Mouse (Mus musculus) cerebellum, postnatal 36 days (tissue): ENCODE measurements around the gene Ofd1.

Source experiments
- DNase-seq, 2 experiments: peaks; one replicate each; pipeline ENCODE4 v3.0.0; 2021 to 2022; ENCODE audit warnings: mixed read lengths in 2 of 2

Gene Ofd1

DNA sequence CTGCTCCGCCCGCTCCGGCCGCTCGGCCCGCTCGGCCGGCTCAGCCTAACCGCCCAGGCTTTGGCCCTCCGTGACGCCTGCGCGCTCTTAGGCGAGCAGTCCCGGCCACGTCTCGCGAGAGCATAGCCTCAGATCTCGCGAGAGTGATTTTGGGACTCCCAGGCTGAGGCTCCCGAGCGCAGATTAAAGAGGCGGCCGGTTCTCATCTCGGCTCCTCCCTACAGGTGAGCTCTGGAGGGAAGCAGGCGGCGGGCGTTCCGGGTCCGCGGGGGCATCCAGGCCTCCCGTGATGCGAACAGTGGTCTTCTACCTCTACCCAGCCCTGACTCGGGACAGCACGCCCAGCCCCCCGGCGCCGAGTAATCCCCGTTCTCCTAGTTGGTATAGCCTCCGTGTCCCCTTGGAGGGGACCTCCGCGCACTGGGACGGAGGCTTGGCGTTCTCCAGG is at the start of gene Ofd1:
TSS of gene Ofd1 (minus strand) at position 89 of the 448 bp plus-strand sequence.
- DNase-seq, result peak; percentile 88 to 89

DNA sequence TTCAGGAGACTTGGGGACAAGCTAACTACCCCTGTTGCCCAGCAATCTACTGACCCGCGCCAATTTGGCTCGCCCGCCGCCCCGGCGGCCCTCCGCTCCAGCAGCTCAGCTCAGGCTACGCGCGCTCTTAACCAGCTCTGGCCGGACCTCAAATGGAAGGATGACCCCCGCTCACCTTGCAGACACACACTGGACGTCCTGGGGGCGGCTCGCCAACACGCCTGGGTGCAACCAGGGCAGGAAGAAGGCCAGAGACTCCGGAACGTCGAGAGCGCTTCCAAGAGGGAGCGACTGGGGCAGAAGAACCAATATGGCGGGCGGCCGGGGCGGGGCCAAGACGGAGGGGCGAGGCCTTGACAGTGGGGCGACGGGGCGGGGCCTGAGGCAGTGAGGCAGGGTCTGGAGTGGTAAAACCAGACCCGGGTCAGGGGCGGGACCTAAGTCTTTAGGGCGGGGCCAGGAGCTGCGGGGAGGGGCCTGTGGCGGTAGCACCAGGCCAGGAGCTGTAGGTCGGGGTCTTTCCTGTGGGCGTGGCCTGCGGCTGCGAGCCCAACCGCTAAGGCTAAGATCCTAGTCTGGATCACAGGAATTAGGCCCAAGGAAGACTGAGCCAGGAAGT is 39.0 kb upstream of the Ofd1 start, which contains the start of gene Rab9:
TSS of gene Rab9 (minus strand) at position 503 of the 619 bp plus-strand sequence.
- DNase-seq, result peak; percentile 81 to 90

DNA sequence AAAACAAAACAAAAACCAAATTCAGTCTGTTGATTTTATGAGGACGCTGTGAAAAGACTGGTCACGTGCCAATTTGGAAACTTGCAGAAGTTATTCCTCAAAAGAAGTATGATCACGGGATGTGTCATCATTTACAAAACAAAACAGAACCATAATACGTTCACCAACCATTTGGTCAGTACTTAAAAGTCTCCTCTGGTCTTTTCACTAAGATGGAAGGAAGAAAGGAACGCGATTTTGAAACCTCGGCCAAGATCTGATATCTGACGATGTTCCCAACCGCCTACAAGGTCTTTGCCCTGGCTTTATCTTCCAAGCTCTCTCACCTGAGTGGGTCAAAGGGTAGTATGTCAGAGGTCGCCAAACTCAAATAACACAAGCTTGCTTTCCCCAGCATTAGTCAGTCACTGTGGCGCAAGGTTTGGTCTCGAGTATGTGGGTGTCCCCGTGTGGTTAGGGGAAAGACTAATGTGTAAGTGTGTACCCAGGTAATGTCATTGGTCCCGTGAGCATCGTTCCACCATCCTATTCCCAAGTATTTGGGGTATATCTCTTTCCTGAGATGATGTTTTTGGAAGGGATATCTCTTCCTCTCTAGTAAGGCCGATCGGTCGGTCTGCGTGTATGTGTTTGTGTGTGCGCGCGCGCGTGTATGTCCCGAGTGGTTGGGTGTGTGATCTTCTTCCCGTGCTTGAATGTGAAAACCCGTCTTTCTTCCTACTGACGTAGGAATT is 38.3 kb upstream of the Ofd1 start:
- no peak for DNase-seq

DNA sequence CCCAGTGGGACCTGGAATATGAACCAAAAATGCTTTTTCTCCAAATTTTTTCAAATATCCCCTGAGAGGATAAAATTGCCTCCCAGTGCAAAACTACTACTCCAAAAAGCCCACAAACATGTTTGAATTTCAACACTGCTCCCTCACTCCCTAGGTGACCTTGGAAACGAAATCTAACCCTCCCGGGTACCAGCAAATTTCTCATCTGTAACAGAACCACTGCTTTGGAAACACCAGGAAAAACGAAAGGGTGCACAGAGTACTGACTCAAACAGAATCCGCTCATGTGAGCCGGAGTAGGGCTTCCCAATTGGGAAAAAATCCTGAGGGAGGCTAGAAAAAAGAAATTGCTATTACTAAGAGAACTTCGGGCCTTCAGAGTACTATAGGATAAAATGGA is 36.9 kb upstream of the Ofd1 start:
- no peak for DNase-seq

DNA sequence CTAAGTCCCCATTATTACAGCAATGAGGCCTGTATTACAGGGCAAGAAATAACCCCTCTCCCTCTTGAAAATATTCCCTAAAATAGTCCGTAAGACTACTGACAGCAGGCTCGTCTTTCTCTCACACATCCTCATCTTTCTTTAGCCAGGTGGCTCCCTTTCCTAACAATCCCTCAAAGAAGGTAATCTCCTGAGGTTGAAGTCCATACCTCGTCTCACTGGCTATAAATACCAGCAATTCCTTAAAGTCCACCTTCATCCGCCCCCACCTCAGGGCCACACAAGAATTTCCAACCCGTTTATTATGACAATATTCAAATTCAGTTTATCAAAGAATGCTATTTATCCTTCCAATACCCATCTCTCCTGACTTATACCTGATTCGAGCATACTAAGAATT is 32.1 kb upstream of the Ofd1 start:
- DNase-seq, result no peak

DNA sequence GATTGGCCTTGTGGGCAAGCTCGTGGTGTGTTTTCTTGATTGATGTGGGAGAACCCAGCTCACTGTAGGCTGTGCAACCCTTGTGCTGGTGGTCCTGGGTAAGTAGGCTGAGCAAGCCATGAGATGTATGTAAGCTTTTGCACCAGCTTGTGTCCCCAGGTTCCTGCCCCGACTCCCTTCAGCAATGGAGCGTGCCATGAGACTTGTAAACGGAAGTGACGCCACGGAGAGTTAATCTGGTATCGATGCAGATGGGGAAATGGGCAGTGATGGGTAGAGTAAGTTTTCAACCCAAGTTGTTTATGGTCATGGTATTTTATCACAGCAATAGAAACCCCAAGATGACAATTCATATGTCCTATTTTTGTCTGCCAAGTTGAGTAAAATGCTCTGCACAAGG is 27.8 kb upstream of the Ofd1 start:
- DNase-seq, result no peak

DNA sequence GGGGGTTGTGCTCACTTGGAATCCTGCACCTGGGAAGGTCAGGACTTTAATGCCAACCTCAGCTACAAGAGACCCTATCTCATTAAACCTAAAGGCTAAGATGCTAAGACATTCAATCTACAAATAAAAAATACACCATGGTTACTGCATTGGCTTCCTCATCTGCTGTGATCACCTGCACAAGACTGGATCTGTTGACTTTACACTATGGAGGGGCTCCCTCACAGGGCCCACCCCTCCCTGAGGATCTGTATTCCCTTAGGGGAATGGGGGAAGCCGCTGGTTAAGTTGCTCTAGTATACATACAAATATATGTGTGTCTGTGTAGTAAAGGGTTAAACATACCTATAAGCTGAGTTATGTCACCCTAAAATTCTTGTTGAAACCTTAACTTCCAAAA is 15.0 kb upstream of the Ofd1 start:
- DNase-seq, result no peak

DNA sequence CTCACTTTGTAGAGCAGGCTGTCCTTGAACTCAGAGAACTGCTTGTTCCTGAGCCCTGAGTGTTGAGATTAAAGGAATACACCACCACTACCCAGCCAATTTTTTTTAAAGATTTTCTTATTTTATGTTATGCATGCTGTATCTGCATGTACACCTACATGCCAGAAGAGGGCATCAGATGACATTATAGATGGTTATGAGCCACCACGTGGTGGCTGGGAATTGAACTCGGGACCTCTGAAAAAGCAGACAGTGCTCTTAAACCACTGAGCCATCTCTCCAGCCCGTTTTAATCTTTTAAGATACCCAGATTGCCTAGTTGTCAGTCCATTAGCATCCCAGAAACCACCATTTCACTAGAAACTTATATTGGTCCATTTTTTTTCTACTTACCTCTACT is 13.8 kb upstream of the Ofd1 start:
- DNase-seq, result no peak

DNA sequence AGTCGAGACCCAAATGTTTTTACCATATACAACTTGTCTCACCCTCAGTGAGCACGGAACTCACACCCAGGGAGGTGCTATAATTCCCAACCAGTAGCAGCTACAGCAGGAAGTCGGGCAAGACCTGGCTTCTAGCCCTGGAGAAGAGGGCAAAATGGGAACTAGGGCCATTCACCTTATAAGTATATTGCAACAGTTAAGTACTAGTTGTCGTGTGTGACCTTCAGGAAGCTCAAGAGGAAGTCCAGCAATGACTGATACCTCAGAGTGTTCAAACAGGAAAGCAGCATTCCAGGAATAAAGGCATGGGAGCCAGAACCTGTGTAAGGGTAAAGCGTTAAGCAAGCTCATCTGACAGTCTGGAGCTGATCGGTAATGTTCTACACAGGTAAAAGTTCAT is 13.0 kb upstream of the Ofd1 start:
- no peak for DNase-seq

DNA sequence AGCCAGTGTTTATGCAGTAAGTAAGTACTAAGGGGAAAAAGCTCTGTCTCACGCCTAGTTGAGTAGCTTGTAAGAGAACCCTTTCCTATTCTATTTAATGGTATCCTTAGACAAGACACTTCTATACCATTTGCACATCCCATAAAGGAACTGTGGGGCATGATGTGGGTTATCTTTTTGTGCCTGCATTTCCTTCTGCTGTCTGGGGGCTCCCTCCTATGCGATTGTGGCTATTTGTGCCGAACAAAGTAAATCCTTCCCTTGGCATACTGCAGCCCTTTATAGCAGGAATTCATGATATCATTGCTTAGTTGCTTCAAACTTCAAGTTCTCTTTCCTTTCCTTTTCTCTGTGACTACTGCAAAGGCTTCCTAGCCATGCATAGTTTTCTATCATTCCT is 4.0 kb upstream of the Ofd1 start:
- no peak for DNase-seq

DNA sequence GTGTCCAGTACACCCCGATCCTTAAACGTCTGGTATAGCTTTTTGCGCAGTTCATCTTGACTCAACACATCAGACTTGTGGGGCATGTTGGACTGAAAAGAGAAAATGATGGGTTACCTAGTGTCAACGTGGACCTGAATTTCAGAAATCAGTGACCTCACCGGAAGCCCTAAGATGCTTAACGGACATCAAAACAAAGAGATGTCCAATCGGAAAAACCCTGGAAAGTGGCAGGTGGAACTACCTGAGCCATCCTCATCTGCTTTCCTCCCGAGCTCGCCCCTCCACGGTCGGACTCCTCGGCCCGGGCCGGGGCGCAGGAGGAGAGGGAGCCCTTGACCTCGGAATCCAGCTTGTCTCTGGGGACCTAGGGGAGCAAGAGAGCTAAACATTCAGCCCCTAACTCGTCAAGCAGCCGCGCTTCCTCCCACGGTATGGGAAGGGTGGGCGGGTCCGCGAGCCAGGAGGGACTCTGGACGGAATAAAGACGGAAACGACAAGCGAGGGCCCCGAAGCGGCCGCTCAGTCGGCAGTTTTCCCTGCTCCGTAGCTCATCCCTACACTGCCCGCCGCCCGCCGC is 378 bp downstream of the Ofd1 start, which contains the start of gene Trappc2:
TSS of gene Trappc2 (plus strand) at position 539 of the 580 bp plus-strand sequence.
- DNase-seq, result peak; percentile 32 to 43

DNA sequence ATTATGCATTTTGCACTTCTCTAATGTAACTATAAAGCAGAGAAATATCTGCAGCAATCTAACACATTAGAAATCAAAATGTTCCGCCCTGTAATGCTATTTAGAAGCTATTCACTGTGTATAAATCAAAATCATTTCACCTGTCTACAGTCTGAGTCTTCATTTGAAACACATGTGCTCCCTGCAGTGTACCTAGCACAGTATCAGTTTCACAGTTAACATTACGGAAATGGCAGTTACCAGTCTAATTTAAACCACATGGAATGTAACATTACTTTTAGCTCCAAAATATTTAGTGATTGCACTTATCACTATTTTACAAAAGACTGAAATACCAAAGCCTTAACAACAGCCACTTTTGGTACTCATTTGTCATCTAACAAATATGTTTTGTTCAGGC is 5.7 kb downstream of the Ofd1 start:
- no peak for DNase-seq

DNA sequence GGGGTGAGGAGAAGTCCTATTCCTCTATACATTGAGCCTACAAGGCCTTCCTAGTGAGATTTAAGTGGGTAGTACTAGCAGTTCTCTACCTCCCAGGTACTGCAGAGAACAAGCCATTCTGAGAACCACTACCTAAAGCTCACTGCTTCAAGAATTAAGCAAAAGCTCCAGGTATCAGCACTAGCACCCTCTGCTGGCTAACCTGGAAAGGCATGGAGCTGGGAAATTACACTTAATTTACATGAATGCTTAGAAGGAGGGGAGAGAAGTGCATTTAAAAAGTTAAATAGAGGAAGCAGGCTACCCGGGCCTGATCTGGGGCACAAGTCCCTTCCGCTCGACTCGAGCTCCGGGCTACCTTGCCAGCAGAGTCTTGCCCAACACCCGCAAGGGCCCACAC is 24.3 kb downstream of the Ofd1 start:
- peak; percentile 45 for DNase-seq

DNA sequence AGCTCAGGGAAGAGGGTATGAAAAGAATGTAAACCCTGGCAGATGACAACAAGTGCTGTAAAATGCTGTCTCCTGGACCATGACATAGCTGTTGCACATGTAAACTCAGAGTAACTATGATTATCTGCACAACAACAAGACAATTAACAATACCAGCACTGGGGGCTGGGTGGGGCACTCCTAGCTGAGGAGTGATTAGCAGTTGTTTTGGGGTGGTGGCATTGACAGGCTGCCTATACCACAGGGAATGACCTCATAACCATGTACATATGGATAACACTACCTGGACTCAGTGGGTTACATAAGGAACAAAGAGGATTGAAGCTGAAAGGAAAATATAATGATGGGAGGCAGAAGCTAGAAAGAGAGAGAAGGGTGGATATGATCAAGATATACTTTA is 32.6 kb downstream of the Ofd1 start:
- DNase-seq, result no peak

DNA sequence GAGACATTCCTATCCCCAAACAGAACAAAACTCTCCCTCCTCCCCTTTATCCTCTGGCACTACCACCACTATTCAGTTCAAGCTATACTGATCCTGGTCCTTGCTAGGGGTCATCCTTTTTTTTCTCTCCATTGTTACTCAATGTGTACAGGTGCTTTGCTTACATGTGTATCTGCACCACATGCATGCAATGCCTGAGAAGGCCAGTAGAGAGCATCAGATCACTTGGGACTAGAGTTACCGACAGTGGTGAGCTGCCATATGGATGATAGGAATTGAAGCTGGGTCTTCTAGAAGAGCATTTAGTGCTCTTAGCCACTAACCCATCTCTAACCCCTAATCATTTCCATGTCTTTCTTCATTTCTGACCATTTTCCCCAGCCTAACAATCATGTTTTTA is 46.8 kb downstream of the Ofd1 start:
- no peak for DNase-seq

DNA sequence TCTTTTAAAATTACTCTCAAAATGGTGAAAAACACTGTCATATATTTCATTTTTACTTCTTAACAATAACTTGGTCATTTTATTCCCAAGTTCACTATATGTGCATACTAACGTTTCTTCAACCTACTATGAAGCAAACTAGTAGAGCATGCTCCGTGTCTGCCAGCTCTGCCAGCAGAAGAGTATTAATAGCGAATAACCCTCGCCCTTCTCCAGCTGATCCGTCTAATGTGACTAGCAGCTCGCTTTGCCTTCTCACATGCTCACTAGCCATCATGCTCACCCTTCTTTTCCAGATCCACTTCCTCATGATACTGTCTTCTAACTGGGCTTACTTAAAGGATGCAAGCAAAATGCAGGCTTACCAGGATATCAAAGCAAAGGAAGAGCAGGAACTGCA is 53.8 kb downstream of the Ofd1 start:
- no peak for DNase-seq

DNA sequence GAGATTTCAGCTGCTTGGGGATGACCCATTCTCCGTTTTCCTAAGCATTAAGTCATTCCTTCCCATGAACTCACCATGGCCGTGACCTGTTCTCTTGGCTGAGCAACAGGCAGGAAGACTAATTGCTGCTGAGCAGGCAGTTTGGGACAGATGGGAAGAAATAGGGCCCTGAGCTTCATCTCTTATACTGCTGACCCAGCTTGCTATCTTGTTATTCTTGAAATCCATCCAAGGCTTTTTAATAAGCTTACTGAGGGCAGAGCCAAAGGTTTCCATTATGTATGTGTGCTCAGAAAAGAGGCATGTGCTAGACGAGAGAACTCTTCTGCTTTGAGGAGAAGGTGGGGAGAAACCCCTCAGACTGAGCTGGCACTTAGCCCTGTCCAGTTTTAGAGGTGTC is 55.6 kb downstream of the Ofd1 start:
- DNase-seq, result peak in 1 of 2 experiments; percentile 7

DNA sequence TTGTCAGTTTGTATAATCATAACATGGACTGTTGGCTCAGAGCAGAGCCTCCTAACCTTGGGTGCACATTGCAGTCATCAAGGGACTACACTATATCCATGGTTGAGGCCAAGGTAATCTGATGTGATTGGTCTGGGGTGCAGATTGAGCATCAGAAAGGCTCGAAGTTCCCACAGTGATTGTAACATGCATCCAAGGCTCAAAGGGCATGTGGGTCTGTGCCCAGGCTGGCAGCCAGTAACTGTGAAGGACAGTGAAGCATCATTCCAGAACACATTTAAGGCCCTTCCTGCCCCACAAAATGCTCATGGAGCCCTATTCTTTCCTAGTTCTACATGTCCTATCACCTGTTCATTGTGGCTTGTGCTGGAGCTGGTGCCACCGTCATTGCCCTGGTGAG is 56.9 kb downstream of the Ofd1 start:
- DNase-seq, result no peak

DNA sequence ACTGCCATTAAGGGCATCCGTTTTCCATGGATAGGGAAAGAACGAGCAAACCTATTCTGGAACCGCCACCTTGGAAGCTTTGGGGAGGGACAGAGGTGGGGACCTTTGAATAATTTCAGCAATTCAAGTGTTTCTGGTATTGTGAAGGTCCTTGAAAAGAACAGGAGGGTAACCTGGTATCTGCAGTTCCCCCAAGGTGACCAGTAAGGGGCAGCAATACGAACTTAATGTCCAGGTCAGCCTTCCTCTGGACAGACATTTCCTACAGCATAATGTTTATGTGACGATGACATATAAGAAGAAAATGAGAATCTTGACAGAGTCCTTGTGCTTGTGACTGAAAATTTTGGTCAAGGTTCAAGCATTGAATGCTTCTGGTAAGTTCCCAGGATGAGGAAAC is 61.9 kb downstream of the Ofd1 start:
- no peak for DNase-seq

DNA sequence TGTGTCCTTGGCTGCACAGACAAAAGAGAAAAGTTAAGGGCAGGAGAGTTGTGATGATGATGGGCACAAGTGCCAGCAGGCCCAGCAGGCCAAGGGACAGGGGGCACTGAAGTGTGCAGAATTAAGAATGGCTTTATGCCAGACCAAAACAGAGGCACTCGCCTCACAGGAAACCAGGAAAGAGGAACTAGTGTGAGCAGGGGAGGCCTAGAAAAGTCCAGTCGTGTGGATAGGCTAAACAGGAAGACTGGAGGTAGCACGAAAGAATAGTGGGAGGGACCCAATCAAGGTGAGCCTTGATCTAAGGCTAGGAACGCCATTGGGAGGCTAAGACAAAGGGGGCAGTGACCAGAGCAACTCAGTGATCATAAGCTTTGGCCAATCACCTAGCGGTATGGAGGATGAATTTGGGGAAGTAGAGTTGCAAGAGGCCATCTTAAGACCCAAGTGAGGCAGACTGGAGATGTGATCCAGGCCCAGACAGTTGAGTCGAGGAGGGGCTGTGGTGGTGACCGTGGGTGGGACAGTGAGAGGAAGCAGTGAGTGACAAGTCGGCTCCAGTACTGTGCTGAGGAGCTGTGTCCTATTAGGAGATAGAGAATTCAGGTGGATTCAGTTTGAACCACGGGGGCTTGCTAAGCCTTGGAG is 63.7 kb downstream of the Ofd1 start:
- peak in 1 of 2 experiments; percentile 10 for DNase-seq

DNA sequence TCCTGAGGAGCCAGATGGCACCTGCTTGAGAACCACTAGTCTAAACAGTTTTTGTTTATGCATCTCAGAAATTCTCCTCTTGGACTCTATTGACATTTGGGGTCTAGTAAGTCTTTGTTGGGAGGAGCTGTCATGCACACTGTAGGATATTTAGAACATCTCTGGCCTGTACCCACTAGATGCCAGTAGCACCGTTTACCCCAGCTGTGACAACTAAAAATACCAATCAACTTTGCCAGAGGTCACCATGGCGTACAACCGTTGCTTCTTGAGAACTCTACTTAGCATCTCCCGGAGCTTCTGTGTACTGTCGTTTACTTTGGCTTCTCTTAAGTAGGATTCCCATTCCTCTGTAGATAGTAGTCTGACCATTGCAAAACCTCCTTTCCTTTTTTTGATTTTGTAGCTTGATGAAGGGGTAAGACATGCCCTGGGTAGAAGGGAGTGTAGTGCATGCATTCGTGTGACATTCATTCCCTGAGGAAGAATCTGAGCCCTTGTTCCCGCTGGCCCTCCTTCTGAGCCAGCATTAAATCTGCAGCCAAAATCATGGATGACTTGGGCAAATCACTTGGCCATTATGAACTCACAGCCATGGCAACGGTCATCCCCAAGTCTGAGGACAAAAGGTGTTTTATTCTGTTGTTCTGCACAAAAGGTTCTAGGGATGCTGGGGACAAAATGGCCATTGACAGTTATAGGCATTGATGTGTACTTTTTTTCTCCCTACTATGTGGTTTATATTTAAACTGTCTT is 74.9 kb downstream of the Ofd1 start:
- DNase-seq, result no peak

DNA sequence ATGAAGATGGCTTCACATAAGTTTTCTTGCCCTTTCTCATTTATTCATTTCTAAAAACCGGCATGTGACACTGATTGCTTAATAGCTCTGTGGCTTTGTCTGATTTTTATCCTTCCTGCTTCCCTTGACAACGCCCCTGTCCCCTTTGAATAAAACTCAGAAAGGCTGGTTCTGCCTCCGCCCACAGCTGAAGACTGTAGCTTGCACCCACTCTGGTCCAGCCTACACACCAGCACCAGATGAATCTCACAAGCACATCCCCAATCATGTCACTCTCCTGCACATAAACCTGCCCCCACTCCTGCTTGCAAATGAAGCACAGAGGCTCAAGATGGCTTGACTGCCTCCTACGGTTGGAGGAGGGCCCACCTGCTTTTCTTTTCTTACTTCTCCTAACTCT is 80.0 kb downstream of the Ofd1 start:
- no peak for DNase-seq

DNA sequence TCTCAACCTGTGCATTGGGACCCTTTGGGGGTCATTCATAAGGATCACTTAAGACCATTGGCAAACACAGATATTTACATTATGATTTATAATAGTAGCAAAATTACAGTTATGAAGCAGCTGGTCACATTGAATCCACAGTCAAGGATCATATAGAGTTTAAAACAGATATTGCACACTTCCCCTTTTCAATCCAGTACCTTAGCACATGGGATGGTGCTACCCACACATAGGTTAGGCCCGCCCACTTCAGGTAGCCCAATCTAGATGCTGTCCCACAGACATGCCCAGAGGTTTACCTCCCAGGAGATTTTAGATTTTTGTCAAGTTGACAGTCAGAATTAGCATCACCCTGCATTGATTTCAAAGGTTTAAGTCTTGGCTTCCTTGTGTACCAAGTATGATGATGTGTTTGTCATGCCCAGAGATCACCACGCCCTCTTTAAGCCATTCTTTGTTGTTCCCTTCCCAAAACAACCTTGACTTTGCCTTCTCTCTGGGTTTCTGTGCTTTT is 80.5 kb downstream of the Ofd1 start:
- DNase-seq, result no peak
